Mouse (Mus musculus) liver, adult 2 months (tissue): ENCODE results near the gene Ampd3.

Source experiments
- CTCF ChIP-seq: fragments of 200-500 bp; IDR thresholded peaks from 2 replicates; pipeline ENCODE4 v1.5.1; 2011; ENCODE audit warnings: low read depth, low read length, control low read depth
- POLR2A ChIP-seq: fragments of 200-500 bp; IDR thresholded peaks from 2 replicates; pipeline ENCODE4 v1.6.1; 2011; ENCODE audit warnings: low read length, control low read depth; ENCODE audit not compliant: insufficient read depth; ENCODE audit errors: extremely low read depth

- TF ChIP-seq POLR2A (no peak), CTCF (no peak)
Observed at GRCm38 (mm10) chr7:110751634-110752033, 16.4 kb upstream of the Ampd3 start.
